Mouse (Mus musculus): Measurements from ENCODE around the gene Ccser1.

GRCm38 (mm10) chr6:61438165-61438564, 258.0 kb downstream of the Ccser1 start:
- TF ChIP-seq POLR2A (IDR thresholded peaks at IDR 0.05; ENCODE audit: insufficient read depth, low read depth, low read length) (no peak), CTCF (IDR thresholded peaks at IDR 0.05; ENCODE audit: insufficient read depth, low read depth, low read length) (no peak)
